Mouse (Mus musculus): ENCODE results near the gene Rora.

The Rora gene

DNA sequence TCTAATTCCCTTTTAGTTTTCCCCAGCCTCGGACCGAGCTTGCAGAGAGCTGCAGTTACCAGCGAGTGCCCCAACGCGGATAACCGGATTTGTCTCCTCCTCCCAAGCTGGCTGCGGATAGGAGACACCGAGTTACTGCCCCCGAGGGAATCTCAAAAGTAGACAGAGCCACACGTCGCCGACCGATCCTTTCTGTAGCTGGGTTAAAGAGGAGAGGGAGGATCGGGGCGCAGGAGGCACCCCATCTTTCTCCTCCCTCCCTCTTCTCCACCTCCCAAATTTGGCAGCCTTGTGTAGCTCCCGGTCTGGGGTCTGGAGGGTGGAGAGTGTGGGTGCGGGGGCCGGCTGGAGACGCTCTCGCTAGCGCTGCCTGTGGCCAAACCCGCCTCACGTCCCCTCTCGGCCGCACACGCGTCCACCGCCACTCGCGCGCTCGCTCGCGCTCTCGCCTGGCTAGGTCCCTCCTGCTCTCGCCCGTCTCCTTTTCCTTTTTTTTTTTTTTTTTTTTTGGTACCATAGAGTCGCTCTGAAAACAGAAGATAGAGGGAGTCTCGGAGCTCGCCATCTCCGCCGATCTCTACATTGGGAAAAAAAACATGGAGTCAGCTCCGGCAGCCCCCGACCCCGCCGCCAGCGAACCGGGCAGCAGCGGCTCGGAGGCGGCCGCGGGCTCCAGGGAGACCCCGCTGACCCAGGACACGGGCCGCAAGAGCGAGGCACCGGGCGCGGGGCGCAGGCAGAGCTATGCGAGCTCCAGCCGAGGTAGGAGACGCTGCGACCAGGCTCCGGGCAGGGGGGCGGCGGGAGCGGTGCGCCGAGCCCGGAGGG, at the start of gene Rora:
Rora (plus strand) TSS at position 576 of the 828 bp plus-strand sequence.
- in situ Hi-C loops (cut with MboI; ENCODE audit: unreplicated experiment in 2 of 2), result no loop called here

DNA sequence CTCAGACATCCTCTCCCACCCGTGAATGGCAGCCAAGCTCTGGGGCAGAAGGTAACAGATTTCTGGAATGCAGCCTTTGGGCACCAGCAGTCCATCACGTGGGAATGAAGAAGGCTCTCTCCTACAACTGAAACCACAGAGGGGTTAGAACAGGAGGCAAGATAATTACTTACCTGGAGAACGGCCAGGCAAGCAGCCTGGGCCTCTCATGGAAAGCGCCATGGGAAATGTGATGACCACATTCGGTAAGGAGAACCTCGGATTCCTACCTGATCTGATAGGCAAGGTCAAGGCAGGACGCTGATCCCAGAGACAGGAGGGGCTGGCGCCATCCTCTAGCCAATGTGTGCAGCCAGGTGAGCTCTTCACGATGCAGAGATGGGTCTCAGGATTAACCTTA, 39.6 kb upstream of the Rora start:
- in situ Hi-C loops (cut with MboI; ENCODE audit: unreplicated experiment in 2 of 2), result no loop called here

DNA sequence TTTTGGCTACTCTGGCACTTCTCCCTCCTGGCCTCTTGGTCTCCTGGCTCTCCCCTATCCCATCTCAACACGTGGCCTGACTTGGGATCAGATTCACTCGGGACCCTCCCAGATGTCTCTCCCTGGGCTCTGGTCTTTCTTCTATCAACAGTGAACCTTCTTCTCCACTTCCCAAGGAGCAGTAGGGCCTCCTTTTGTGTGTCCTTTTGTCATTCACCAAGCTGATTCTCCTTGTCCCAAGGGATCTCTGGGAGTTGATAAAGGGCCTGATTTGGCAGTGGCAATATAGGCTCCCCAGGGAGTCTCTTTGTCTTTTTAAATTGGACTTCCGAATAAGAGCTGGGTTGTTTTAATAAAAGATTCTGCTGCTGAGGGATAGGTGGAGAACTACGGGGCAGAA, 36.5 kb upstream of the Rora start:
- in situ Hi-C loops (cut with MboI; ENCODE audit: unreplicated experiment in 2 of 2), result no loop called here

DNA sequence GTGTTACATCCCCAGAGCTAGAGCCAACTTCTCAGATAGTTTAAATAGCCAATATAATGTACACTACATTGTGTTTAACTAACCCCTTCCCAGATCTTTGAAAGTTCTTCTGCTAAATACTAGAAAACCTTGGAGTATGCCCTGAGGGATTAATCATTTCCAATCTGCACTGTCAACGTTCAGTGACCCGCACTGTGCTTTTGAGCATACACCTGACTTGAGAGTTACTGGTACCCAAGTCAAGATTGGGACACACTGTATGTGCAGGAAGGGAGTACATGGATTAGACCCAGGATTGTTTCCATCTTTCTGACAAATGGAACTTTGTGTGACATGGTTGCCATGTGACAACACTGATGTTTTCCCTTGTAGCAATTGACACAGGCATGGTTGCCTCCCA, 33.5 kb upstream of the Rora start:
- in situ Hi-C loops (cut with MboI; ENCODE audit: unreplicated experiment in 2 of 2), result no loop called here

DNA sequence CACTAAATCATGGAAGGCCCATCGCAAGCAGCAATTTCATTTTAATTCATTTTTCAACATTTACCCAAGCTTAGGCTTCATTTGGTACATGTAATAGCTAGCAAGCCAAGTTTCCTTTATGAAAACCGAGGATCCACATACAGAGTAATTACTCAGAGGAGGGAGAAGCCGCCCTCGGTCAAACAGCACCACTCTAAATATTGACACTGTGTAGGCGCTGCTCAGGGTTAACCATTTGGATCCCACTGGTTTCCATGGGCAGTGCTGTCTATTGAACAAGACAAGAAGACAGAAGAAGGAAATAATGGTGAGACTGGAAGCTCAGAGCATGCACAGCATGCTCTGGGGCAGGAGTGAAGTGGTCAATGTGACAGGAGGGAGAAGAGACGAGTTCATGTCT, 33.1 kb upstream of the Rora start:
- in situ Hi-C loops (cut with MboI; ENCODE audit: unreplicated experiment in 2 of 2), result no loop called here

DNA sequence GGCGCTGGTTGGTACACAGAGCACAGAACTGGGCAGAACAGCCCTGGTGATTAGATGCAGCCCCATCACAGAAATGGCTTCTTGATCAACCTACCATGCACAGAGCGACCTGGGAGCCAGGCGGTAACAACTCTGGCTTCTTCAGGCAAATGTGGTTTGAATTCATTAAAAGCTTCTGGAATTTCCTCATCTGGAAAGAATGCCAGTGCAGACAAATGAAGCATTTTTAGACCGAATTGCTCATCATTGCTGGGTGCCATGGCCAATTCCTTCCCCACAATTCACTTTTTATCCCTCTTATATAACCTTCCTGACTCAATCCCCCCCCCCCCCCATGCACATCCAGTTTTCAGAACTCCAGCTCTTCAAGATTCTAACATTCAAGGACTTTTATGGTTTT, 28.6 kb upstream of the Rora start:
- in situ Hi-C loops (cut with MboI; ENCODE audit: unreplicated experiment in 2 of 2), result no loop called here

DNA sequence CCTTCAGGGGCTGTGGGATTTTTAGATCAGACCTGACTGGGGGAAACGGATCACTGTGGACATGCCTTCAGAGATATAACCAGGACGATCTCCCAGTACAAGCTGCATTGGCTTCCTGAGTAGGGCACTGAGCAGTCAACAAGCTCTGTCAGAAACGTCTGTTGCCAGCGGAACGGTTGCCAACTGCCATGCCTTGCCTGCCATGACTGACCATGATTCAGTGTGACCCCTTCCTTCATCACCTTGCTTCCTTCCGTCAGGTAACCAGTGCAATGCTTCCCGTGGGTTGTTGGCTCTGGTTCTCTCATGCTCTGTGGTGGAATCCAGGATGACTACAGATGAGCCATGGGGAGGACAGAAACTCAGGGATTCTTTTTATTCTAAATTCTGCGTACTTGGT, 16.3 kb upstream of the Rora start:
- in situ Hi-C loops (cut with MboI; ENCODE audit: unreplicated experiment in 2 of 2), result no loop called here

DNA sequence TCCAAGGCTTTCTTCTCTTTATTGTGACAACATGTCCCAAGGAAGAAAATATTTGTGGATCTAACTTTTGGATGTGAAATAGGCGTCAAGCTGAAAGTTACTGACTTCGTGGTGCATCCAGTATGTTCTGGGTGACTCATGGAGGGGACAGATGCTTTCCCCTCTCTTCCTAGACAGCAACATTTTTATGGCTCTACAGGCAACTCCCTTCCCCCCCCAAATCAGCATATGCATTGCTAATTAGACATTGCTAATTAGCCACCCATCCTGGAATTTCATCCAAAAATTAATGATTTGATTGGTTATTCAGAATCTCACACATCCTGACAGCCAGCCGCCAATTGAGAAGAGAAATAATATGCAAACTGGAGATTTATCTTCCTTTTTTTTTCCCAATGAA, 12.5 kb upstream of the Rora start:
- in situ Hi-C loops (cut with MboI; ENCODE audit: unreplicated experiment in 2 of 2), result no loop called here

DNA sequence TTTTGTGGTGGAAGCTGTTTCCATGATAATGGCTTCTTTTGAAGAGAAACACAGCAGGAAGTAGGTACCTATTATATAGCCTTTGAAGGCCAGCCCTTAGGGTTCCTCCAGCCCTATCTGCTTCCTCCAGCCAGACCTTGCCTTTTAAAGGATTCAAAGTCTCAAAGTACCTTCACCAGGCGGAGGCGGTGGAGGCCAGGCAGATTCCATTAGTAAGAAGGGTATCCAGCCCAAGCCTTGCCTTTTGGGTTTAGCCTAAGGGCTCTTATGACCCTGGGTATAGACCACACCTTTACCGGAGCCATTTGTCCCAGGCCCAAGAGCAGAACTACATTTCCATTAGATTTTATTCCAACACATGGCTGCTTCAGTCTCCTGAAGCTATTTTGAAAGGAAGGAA, 5.5 kb upstream of the Rora start:
- in situ Hi-C loops (cut with MboI; ENCODE audit: unreplicated experiment in 2 of 2), result no loop called here

DNA sequence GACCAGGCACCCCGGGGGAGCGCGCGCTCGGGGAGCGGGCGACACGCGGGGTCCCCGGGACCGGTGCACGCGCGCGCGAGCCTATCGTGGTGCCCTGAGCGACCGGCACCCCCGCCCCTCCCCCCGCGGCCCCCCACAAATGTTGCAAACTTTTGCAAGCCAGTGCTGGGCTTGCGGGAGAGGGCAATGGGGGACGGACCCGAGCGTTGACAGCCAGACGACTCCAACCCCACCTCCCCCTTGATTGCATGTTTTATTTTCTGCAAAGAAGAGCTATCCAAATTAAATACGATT, 400 bp downstream of the Rora start:
- in situ Hi-C loops (cut with MboI; ENCODE audit: unreplicated experiment in 2 of 2), result no loop called here

DNA sequence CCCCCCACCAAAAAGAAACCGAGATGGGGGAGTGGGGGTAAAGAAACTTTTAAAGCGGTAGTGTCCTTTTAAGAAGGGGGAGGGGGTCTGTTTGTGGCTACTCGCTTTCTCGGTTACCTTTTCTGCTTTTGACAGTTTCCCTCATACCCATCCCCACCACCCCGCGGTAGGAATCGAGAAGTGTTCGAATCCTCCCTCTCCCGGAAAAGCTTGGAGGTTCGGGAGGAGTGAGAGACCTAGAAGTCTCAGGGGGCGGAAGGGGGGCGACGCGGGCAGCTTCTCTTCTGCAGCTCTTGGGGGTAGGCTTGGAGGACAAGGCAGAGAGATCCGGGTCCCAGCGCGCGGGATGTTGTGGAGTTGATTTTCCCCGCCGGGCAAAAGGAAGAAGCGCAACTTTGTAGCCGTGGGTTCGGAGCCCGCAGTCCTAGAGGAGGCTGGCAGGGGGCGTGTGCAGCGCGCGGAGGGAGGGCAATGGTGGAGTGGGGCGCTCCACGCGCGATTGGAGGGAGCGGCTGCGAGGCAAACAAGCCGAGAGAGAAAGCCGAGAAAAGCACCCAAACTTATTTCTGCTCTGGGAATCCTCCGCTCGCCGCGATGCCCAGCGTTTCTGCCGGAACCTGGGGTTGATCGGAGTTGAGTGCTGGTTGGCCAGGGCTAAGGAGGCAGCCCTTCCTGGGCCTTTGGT, 889 bp downstream of the Rora start:
- in situ Hi-C loops (cut with MboI; ENCODE audit: unreplicated experiment in 2 of 2), result no loop called here

DNA sequence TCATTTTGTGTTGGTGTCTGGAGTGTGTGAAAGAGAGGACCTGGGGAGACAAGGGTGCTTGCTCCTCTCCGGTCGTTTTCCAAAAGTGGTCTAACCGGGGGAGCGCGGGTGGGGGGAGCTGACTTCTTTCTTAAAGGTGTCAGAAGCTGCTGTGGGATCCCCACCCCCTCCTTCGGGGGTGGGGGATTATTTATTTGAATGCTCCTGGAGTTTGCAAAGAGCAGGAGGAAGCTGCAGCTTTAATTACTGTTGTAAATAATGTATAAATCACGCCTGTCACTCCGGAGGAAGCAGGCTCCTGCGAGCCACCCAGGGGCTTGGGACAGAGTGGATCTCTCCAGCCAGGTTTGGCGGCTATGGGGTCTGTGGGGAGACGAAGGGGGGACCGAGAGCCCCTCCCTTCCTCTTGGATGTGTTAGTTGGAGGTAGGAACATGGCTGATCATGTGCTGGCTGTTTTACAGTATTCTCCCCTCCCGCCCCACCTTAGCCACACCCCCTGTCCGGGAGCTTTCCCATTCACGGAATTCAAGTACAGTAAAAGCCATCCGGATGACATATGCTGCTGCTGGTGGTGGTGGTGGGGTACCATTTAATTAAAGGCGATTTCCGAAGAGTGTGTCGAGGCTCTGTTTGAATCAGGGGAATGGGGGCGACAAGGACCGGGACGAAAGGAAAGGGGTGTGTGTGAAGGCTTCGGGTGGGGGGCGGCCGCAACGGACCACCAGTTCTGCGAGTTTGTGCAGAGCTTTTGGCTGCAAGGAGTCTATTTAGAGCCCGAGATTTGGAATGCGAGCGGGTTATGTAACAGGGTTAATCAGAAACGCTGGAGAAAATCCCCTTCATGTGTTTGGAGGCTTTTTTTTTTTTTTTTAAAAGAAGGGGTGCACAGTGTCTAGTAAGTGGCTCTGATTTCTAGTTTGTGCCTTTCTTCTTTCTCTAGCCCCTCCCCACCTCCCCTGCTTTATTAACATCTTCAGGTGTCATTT, 1.7 kb downstream of the Rora start:
- in situ Hi-C loops (cut with MboI; ENCODE audit: unreplicated experiment in 2 of 2), result no loop called here

DNA sequence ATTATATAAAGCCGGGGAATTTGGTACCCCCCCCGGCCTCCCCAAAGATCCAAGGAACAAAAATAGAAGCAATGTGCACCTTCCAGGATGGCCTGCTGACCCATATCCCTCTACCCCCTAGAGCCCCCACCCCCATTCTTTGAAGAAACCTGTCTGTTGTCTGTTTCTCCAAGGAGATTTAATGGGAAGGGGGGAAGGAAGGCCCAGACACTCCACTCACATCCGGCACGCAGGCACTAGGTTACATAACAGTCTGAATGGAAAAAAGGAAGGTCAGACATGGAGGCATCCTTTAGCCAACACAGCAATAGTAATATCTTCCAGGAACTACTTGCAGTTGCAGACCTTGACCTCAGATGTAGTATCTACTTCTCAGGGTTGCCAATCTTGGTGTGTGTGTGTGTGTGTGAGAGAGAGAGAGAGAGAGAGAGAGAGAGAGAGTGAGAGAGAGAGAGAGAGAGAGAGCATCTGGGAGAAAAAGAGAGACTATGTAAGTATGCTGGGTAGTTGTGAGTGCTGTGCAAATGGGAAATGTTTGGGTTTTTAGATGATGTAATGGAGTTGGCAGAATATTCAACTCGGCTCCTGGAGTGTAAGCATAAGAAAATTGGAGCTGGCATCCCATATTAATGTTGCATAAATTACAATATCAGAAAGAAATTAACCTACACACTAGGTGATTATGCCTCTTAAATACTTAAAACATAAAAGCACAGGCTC, 2.6 kb downstream of the Rora start:
- in situ Hi-C loops (cut with MboI; ENCODE audit: unreplicated experiment in 2 of 2), result no loop called here

DNA sequence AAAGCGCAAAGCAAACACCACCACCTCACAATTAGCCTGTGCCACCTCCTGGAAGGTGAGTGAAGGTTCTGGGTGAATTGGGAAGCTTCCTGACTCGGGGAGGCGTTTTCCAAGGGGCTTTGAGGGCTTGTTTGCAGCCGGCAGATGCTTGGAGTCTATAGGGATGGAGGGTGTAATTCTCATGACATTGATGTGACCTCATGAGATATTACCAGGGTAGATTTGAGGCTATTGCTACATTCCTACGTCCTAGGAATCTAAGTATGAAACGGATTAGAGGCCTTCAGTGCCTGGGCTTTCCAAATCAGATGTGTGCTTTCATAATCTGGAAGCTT, 3.2 kb downstream of the Rora start:
- in situ Hi-C loops (cut with MboI; ENCODE audit: unreplicated experiment in 2 of 2), result no loop called here

DNA sequence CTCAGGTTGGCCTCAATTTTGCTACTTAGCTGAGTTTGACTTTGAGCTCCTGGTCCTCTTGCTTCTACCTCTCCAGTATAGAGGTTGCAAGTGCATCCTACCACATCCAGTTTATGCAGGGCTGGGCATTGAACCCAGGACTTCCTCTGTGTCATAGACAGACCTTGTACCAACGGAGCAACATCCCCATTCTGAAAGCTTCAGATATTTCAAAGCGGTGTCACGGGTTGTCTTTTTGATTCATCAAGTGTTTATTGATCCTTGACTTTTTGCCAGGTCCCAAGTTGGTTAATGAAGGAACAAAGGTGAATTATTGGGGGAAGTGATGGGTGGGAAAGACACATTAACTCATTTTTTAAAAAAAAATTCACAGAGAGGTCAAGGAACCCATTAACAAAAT, 17.1 kb downstream of the Rora start:
- in situ Hi-C loops (cut with MboI; ENCODE audit: unreplicated experiment in 2 of 2), result no loop called here

DNA sequence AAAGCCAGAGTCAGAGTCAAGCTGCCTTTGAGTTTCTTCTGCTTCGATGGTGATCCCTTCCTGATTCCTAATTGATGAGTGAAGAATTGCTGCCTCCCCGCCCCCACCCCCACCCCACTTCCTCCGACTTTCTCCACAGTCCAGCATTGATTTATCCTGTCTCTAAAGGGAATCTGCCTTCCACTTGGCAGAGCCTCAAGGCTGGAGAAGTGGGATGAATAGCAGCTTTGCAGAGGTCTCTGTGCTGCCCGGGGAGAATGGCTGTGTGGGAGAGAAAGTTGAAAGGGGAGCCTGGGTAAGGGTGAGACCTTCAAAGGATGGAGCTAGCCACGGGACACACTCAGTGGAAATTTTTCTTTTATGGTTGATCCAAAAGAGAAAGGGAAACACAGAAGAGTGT, 18.9 kb downstream of the Rora start:
- in situ Hi-C loops (cut with MboI; ENCODE audit: unreplicated experiment in 2 of 2), result no loop called here

DNA sequence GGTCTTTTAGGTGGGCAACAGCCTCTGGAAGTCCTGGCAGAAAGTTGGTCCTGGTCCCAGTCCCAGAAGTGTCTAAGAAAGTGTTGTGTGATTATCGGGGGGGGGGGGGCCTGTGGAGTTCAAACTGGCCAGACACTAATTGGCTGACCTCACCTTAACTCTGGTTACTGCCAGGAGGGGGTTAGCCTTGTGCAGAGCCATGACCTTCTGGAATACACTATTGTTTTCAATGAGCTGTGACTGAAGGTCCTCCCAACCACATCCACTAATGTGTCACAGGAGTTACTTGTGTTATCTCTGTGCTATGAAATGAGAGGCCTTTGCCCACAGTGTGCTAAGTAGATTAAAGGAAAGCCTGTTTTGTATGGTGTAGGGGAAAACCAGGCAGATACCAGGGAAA, 19.6 kb downstream of the Rora start:
- in situ Hi-C loops (cut with MboI; ENCODE audit: unreplicated experiment in 2 of 2), result no loop called here

DNA sequence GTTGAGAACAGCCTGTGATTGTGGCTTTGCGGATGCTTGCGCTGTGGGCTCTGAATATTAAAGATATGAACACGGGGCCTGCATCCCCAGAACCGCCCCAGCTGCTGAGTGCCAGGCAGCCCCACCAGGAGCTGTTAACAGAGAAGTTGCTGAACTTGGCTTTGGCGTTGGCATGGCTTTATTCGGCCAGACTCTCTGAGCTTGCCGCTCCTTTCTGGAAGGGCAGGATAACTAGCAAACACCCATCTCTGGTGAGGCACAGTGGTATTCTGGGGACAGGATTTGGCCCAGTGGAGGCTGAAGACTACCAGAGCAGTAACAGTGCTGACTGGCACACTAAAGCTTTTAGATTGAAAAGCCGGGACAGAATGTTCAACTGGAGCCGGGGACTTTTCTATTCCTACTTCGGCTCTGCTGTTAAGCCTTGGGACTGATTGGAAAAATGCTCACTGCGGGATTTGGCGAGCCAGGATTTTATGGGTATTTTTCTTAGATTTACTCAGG, 26.3 kb downstream of the Rora start:
- in situ Hi-C loops (cut with MboI; ENCODE audit: unreplicated experiment in 2 of 2), result no loop called here

DNA sequence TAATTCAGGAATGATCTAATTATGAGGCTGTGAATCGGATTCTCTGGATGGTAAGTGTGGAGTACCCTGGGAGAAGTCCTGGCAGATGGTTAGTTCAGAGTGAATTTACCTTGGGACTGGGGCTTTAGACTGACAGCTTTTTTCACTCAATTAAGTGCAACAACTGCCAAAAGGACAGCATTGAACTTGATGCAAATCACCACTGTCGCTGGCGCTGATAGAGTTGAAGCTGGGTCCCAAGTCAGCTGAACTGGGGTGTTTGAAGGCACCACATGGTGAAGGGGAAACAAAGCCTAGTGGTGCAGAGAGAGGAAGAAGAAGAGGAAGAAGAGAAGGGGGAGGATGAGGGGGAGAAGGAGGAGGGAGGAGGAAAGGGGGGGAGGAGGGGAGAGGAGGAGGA, 30.4 kb downstream of the Rora start:
- in situ Hi-C loops (cut with MboI; ENCODE audit: unreplicated experiment in 2 of 2), result no loop called here

DNA sequence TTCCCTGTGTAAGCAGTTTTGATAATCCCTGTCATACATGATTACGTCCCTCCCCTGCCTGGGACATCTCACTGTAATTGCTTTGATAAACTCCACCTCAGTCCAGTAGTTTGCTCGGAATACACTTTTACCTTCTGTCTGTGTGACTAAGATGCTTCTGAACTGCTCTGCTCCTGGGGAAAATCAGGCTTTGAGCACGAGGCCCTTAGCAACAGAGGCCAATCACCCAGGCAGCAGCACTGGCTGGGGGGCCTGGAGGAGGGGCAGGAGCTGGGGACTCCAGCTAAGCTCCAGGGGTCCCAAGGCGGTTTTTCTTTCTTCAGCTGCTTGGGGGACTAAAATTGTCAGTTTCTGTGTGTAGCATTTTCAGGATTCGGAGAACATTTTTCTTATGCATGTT, 32.0 kb downstream of the Rora start:
- in situ Hi-C loops (cut with MboI; ENCODE audit: unreplicated experiment in 2 of 2), result no loop called here

Measured in v-Abl transformed pro-B cells (cell line).